Mouse (Mus musculus): Measurements from ENCODE around the gene Psme1.

DNA sequence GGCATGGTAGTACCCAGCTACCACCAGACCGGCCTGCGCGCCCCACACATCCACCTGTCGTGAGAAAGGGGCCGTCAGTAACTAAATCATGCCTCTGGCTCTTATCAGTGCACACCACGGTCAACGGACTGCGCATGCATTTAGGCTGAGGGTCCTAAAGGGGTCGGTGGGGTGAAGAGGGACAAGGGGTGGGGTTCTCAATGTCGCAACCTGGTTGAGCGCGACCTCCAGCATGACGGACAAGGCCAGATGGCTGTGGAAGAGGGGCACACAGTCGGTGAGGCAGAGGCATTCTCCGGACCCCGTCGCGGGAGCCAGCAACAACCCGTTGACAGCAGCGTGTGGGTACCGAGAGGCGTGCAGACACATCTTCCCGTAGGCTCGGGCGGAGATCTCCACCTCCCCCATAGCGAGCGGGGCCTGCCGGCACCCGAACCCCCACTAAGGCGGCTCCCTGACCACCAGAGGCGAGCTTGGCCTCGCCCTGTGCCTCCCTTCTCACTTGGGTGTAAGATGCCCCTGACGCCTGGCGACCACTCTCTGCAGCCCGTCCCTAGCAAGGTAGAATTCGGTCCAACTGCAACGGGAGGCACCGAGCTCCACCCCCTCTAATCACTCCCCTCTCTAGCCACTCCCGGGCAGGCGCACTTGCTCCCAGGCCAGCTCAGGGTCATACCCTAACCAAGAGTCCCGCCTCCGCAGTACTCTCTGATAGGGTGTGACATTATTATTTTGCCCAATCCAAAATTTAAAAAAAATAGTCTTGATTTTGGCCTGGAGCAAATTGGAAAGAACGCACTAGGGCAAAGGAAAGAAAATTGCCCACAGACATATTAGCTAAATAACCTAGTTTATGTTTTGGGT lies 7.0 kb downstream of the Psme1 start, which contains the start of gene Emc9:
- TF ChIP-seq CTCF (IDR thresholded peaks at IDR 0.05; ENCODE audit: low read depth): peak; percentile 26
- peak; percentile 2; the same call in 1 of the 2 replicates for TF ChIP-seq EP300 (IDR thresholded peaks at IDR 0.05; ENCODE audit: low read depth)

All from liver, embryonic 14.5 days (tissue).